Mouse (Mus musculus) liver, adult 2 months (tissue): ENCODE data around the gene Vmn1r55. TPM values are rescaled to one million over a fixed set of nuclear protein-coding genes. Genes with fewer than 3 reads are reported as not detected.

ENCODE experiments used
- DNase-seq: peaks from one replicate; pipeline ENCODE4 v3.0.0-alpha.2; 2011; ENCODE audit warnings: low read depth, low spot score; ENCODE audit errors: extremely low read depth
- H3K27ac ChIP-seq: fragments of 200-500 bp; replicated peaks from 2 replicates; pipeline ENCODE4 v1.5.1; 2012; ENCODE audit warnings: low read depth, mild to moderate bottlenecking, control low read depth, inconsistent platforms, low read length; ENCODE audit not compliant: insufficient read depth
- H3K27me3 ChIP-seq: fragments of 200-500 bp; 2 replicates; pipeline ENCODE4 v1.6.1; 2012; ENCODE audit warnings: mild to moderate bottlenecking, moderate library complexity, low read length, inconsistent platforms; ENCODE audit not compliant: control insufficient read depth, insufficient read depth
- H3K36me3 ChIP-seq: fragments of 200-500 bp; 2 replicates; pipeline ENCODE4 v1.6.1; 2012; ENCODE audit warnings: low read length, inconsistent platforms; ENCODE audit not compliant: control insufficient read depth, insufficient read depth
- H3K4me1 ChIP-seq: fragments of 200-500 bp; 2 replicates; pipeline ENCODE4 v1.6.1; 2011; ENCODE audit warnings: low read length; ENCODE audit not compliant: control insufficient read depth, insufficient read depth
- H3K4me3 ChIP-seq: fragments of 200-500 bp; 2 replicates; pipeline ENCODE4 v1.5.1; 2011; ENCODE audit warnings: low read depth, mild to moderate bottlenecking, control low read depth, low read length, moderate library complexity; ENCODE audit not compliant: insufficient read depth
- H3K79me2 ChIP-seq: fragments of 200-500 bp; 2 replicates; pipeline ENCODE4 v1.6.1; 2012; ENCODE audit warnings: inconsistent platforms, mild to moderate bottlenecking, low read length, moderate library complexity; ENCODE audit not compliant: control insufficient read depth, insufficient read depth
- H3K9ac ChIP-seq: fragments of 200-500 bp; 2 replicates; pipeline ENCODE4 v1.6.1; 2012; ENCODE audit warnings: low read depth, mild to moderate bottlenecking, control low read depth, inconsistent platforms, low read length
- CTCF ChIP-seq: fragments of 200-500 bp; IDR thresholded peaks from 2 replicates; pipeline ENCODE4 v1.5.1; 2011; ENCODE audit warnings: low read depth, low read length, control low read depth
- POLR2A ChIP-seq: fragments of 200-500 bp; IDR thresholded peaks from 2 replicates; pipeline ENCODE4 v1.6.1; 2011; ENCODE audit warnings: low read length, control low read depth; ENCODE audit not compliant: insufficient read depth; ENCODE audit errors: extremely low read depth
- WGBS: fragments of 180-500 bp; shearing (Covaris S2); methylation state at CpG from one replicate; pipeline ENCODE4 v1.1.7; 2018; 5-methylcytosine and 5-hydroxymethylcytosine counted together
- polyA plus RNA-seq: library from polyadenylated mRNA; depleted of rRNA; stranded (reverse); fragments of >200 nt; gene quantifications from 2 replicates; pipeline ENCODE4 v1.2.3, GENCODE M21; 2012
- total RNA-seq: library from RNA; depleted of rRNA; stranded (reverse); fragments of >200 nt; gene quantifications from 2 replicates; pipeline ENCODE4 v1.2.3, GENCODE M21; 2014

The Vmn1r55 gene
- total and polyA plus RNA-seq, 2 experiments, result not detected

- H3K9ac ChIP-seq, result no peak overlapping the region
- peaks cover 17% of the 10 kb centered on the region for H3K36me3 ChIP-seq
- H3K79me2 ChIP-seq, result peaks cover 17% of the 10 kb centered on the region; the same call in 1 of the 2 replicates
- no peak overlapping the region for H3K27ac ChIP-seq
- DNase-seq, result no peak
- no peak overlapping the region for H3K4me3 ChIP-seq
- H3K27me3 ChIP-seq, result no peaks in the 10 kb centered on the region
- WGBS, result 82% methylated on average over 21 of the region's 21 CpGs
- TF ChIP-seq CTCF, result no peak
- TF ChIP-seq POLR2A, result no peak
- H3K4me1 ChIP-seq, result peaks cover 11% of the 10 kb centered on the region
Measured at GRCm38 (mm10) chr7:5092831-5093510, 56.5 kb downstream of the Vmn1r55 start.

GRCm38 (mm10) chr7:5092381-5092780 is 57.1 kb downstream of the Vmn1r55 start:
- H3K79me2 ChIP-seq, result peaks cover 17% of the 10 kb centered on the region; the same call in 1 of the 2 replicates
- H3K9ac ChIP-seq, result no peak overlapping the region
- H3K27ac ChIP-seq, result no peak overlapping the region
- H3K4me3 ChIP-seq, result no peak overlapping the region
- H3K4me1 ChIP-seq, result peaks cover 16% of the 10 kb centered on the region
- H3K27me3 ChIP-seq, result no peaks in the 10 kb centered on the region
- no peak for DNase-seq
- WGBS, result 80% methylated on average over 6 of the region's 6 CpGs
- peaks cover 14% of the 10 kb centered on the region for H3K36me3 ChIP-seq
- TF ChIP-seq CTCF, result no peak

GRCm38 (mm10) chr7:5091008-5091728 is 58.3 kb downstream of the Vmn1r55 start:
- no peak for TF ChIP-seq CTCF
- no peak for TF ChIP-seq POLR2A
- H3K9ac ChIP-seq, result no peak overlapping the region
- peaks cover 22% of the 10 kb centered on the region for H3K4me1 ChIP-seq
- H3K4me3 ChIP-seq, result no peak overlapping the region
- peak; percentile 95 for DNase-seq
- peaks cover 8% of the 10 kb centered on the region for H3K36me3 ChIP-seq
- 53% methylated on average over 15 of the region's 15 CpGs for WGBS
- peaks cover 21% of the 10 kb centered on the region; the same call in 1 of the 2 replicates for H3K79me2 ChIP-seq
- H3K27me3 ChIP-seq, result no peaks in the 10 kb centered on the region
- peak overlapping the region; percentile 41 for H3K27ac ChIP-seq

GRCm38 (mm10) chr7:5089853-5090252 is 59.6 kb downstream of the Vmn1r55 start:
- Histone ChIP-seq H3K27ac (no peak overlapping the region), H3K36me3 (peaks cover 7% of the 10 kb centered on the region; the same call in 1 of the 2 replicates), H3K4me3 (no peak overlapping the region), H3K4me1 (peaks cover 25% of the 10 kb centered on the region), H3K27me3 (no peaks in the 10 kb centered on the region), H3K79me2 (peaks cover 26% of the 10 kb centered on the region; the same call in 1 of the 2 replicates), H3K9ac (no peak overlapping the region)
- TF ChIP-seq CTCF (no peak), POLR2A (no peak)
- WGBS, result 92% methylated on average over 15 of the region's 15 CpGs
- DNase-seq, result no peak

- TF ChIP-seq POLR2A (no peak), CTCF (no peak)
- peaks cover 9% of the 10 kb centered on the region; the same call in 1 of the 2 replicates for H3K36me3 ChIP-seq
- no peak overlapping the region for H3K4me3 ChIP-seq
- H3K9ac ChIP-seq, result no peak overlapping the region
- peak; percentile 91 for DNase-seq
- peaks cover 32% of the 10 kb centered on the region for H3K4me1 ChIP-seq
- WGBS, result 16% methylated on average over 4 of the region's 4 CpGs
- H3K79me2 ChIP-seq, result peaks cover 32% of the 10 kb centered on the region; the same call in 1 of the 2 replicates
- no peaks in the 10 kb centered on the region for H3K27me3 ChIP-seq
- peak overlapping the region; percentile 38 for H3K27ac ChIP-seq
Measured at GRCm38 (mm10) chr7:5087886-5088285, 61.6 kb downstream of the Vmn1r55 start.

GRCm38 (mm10) chr7:5086921-5087440 is 62.5 kb downstream of the Vmn1r55 start:
- Histone ChIP-seq H3K79me2 (peaks cover 34% of the 10 kb centered on the region; the same call in 1 of the 2 replicates), H3K4me3 (no peak overlapping the region), H3K27me3 (no peaks in the 10 kb centered on the region), H3K4me1 (peaks cover 33% of the 10 kb centered on the region), H3K9ac (no peak overlapping the region), H3K27ac (no peak overlapping the region), H3K36me3 (peaks cover 9% of the 10 kb centered on the region; the same call in 1 of the 2 replicates)
- WGBS, result 62% methylated on average over 5 of the region's 5 CpGs
- DNase-seq, result no peak
- TF ChIP-seq CTCF, result no peak
- TF ChIP-seq POLR2A, result no peak
